Mouse (Mus musculus): ENCODE measurements around the gene Casp4. TPM values are rescaled to one million over a fixed set of nuclear protein-coding genes. Genes with fewer than 3 reads are reported as not detected.

Casp4 gene
- polyA plus RNA-seq, 1 experiment from 2014 or later: 0.20 TPM

GRCm38 (mm10) chr9:5345291-5345898, 36.8 kb downstream of the Casp4 start, which contains the start of gene Casp12:
Casp12 (plus strand) TSS chr9:5345430.
- H3K9me3 ChIP-seq (ENCODE audit: control insufficient read depth, low read length): no peaks in the 10 kb centered on the region
- H3K4me2 ChIP-seq (replicated peaks; ENCODE audit: low read depth, low read length): no peak within 1 kb of the TSS
- H3K4me1 ChIP-seq (replicated peaks; ENCODE audit: control insufficient read depth, insufficient read depth, low read length): no peaks in the 10 kb centered on the region
- no peak within 1 kb of the TSS for H3K27ac ChIP-seq (ENCODE audit: low read depth, low read length)
- H3K9ac ChIP-seq (ENCODE audit: low read depth, low read length): no peak within 1 kb of the TSS
- no peak within 1 kb of the TSS for H3K4me3 ChIP-seq (ENCODE audit: low read depth, low read length)
- no peak for DNase-seq (ENCODE audit: low spot score)
- 83% methylated on average over 4 of the region's 4 CpGs for WGBS
- ATAC-seq (ENCODE audit: low FRiP score): no peak
- H3K27me3 ChIP-seq (ENCODE audit: control insufficient read depth, insufficient read depth, low read length): no peaks in the 10 kb centered on the region
- no peaks in the 10 kb centered on the region for H3K36me3 ChIP-seq (ENCODE audit: control insufficient read depth, insufficient read depth, low read length)

GRCm38 (mm10) chr9:5347381-5347780, 38.8 kb downstream of the Casp4 start:
- no peak overlapping the region for H3K4me3 ChIP-seq (ENCODE audit: low read depth, low read length)
- no peak overlapping the region for H3K9ac ChIP-seq (ENCODE audit: low read depth, low read length)
- no peak for ATAC-seq (ENCODE audit: low FRiP score)
- H3K27me3 ChIP-seq (ENCODE audit: control insufficient read depth, insufficient read depth, low read length): no peaks in the 10 kb centered on the region
- H3K4me2 ChIP-seq (replicated peaks; ENCODE audit: low read depth, low read length): no peak overlapping the region
- H3K4me1 ChIP-seq (replicated peaks; ENCODE audit: control insufficient read depth, insufficient read depth, low read length): no peaks in the 10 kb centered on the region
- H3K9me3 ChIP-seq (ENCODE audit: control insufficient read depth, low read length): no peaks in the 10 kb centered on the region
- WGBS: 76% methylated on average over 4 of the region's 4 CpGs
- DNase-seq (ENCODE audit: low spot score): no peak
- H3K27ac ChIP-seq (ENCODE audit: low read depth, low read length): no peak overlapping the region
- no peaks in the 10 kb centered on the region for H3K36me3 ChIP-seq (ENCODE audit: control insufficient read depth, insufficient read depth, low read length)

GRCm38 (mm10) chr9:5353673-5354072, 45.0 kb downstream of the Casp4 start:
- Histone ChIP-seq H3K4me2 (replicated peaks; ENCODE audit: low read depth, low read length) (no peak overlapping the region), H3K27me3 (ENCODE audit: control insufficient read depth, insufficient read depth, low read length) (no peaks in the 10 kb centered on the region), H3K36me3 (ENCODE audit: control insufficient read depth, insufficient read depth, low read length) (no peaks in the 10 kb centered on the region), H3K9ac (ENCODE audit: low read depth, low read length) (no peak overlapping the region), H3K9me3 (ENCODE audit: control insufficient read depth, low read length) (no peaks in the 10 kb centered on the region), H3K4me3 (ENCODE audit: low read depth, low read length) (no peak overlapping the region), H3K4me1 (replicated peaks; ENCODE audit: control insufficient read depth, insufficient read depth, low read length) (no peaks in the 10 kb centered on the region), H3K27ac (ENCODE audit: low read depth, low read length) (no peak overlapping the region)
- ATAC-seq (ENCODE audit: low FRiP score): no peak
- DNase-seq (ENCODE audit: low spot score): no peak
- WGBS: 77% methylated on average over 2 of the region's 2 CpGs

GRCm38 (mm10) chr9:5356801-5357200, 48.2 kb downstream of the Casp4 start:
- H3K9me3 ChIP-seq (ENCODE audit: control insufficient read depth, low read length): no peaks in the 10 kb centered on the region
- ATAC-seq (ENCODE audit: low FRiP score) (no peak), DNase-seq (ENCODE audit: low spot score) (no peak)
- H3K4me3 ChIP-seq (ENCODE audit: low read depth, low read length): no peak overlapping the region
- H3K4me1 ChIP-seq (replicated peaks; ENCODE audit: control insufficient read depth, insufficient read depth, low read length): no peaks in the 10 kb centered on the region
- no peaks in the 10 kb centered on the region for H3K36me3 ChIP-seq (ENCODE audit: control insufficient read depth, insufficient read depth, low read length)
- H3K4me2 ChIP-seq (replicated peaks; ENCODE audit: low read depth, low read length): no peak overlapping the region
- no peak overlapping the region for H3K9ac ChIP-seq (ENCODE audit: low read depth, low read length)
- H3K27me3 ChIP-seq (ENCODE audit: control insufficient read depth, insufficient read depth, low read length): no peaks in the 10 kb centered on the region
- no peak overlapping the region for H3K27ac ChIP-seq (ENCODE audit: low read depth, low read length)

Other genes starting within 250 kb of the Casp4 start
- gene Casp1, start 10.3 kb upstream of the Casp4 start, polyA plus RNA-seq (2014; fragmentation: Nextera tagmentation; extraction: Ambion mirVana): 0.45 and 1.0 TPM in 2 replicates
- gene Casp12, start 36.6 kb downstream of the Casp4 start, polyA plus RNA-seq (2014; fragmentation: Nextera tagmentation; extraction: Ambion mirVana): not detected in 2 replicates